Mouse (Mus musculus) lung, adult 2 months (tissue): ENCODE results near the gene Mmp7.

Source experiments
- CTCF ChIP-seq: fragments of 200-500 bp; IDR thresholded peaks from 2 replicates; pipeline ENCODE4 v1.5.1; 2011; ENCODE audit warnings: mild to moderate bottlenecking, low read length, control low read depth; ENCODE audit not compliant: insufficient read depth
- POLR2A ChIP-seq: fragments of 200-500 bp; IDR thresholded peaks from 2 replicates; pipeline ENCODE4 v1.6.1; 2011; ENCODE audit warnings: low read depth, mild to moderate bottlenecking, control low read depth, low read length, borderline replicate concordance; ENCODE audit errors: extremely low read depth

GRCm38 (mm10) chr9:7714908-7715175 lies 23.0 kb downstream of the Mmp7 start:
- TF ChIP-seq POLR2A (no peak), CTCF (no peak)
